In genomic region chr11:87247494-87247866, GRCm38 (mm10) we compare ENCODE assay signal across 18 mouse cellular contexts.
A peak's percentile ranks its signal among the peaks of the same experiment; 100 is the strongest.
DNase-seq lines count a peak whose midpoint lies in the region; ATAC-seq and TF ChIP-seq lines count a peak whose summit lies in the region.
"Had no signal": no experiment of that assay in that cellular context is flagged by ENCODE, and none has a peak within 500 bp of the region (broad histone marks: within the 10 kb centered on the region; RNA-seq: fewer than 3 reads in every experiment).

No protein-coding gene starts in this region.

- peak overlapping the region; percentile 39; the same call in 1 of the 2 replicates for H3K27ac ChIP-seq in forebrain, embryonic 12.5 days
- no peak overlapping the region for H3K27ac ChIP-seq in forebrain, embryonic 11.5 days (ENCODE audit: low read depth, low read length)
- H3K27ac ChIP-seq in kidney, embryonic 14.5 days (ENCODE audit: low read depth, low read length): peak overlapping the region; percentile 30; the same call in 1 of the 2 replicates
- no peak overlapping the region for H3K27ac ChIP-seq in kidney, embryonic 15.5 days
- H3K27ac ChIP-seq in heart, embryonic 13.5 days (replicated peaks): peak overlapping the region; percentile 95
- H3K27ac ChIP-seq: hindbrain, embryonic 14.5 days; midbrain, embryonic 12.5 days; neural tube, embryonic 15.5 days had no signal

- no peaks in the 10 kb centered on the region for H3K9me3 ChIP-seq in forebrain, embryonic 12.5 days
- H3K9me3 ChIP-seq in forebrain, embryonic 11.5 days (ENCODE audit: control insufficient read depth, low read length): no peaks in the 10 kb centered on the region
- no peaks in the 10 kb centered on the region for H3K9me3 ChIP-seq in kidney, embryonic 14.5 days (ENCODE audit: control insufficient read depth, low read length)
- H3K9me3 ChIP-seq in kidney, embryonic 15.5 days (replicated peaks): no peaks in the 10 kb centered on the region
- H3K9me3 ChIP-seq in heart, embryonic 13.5 days: no peaks in the 10 kb centered on the region
- H3K9me3 ChIP-seq: midbrain, embryonic 12.5 days; neural tube, embryonic 15.5 days had no signal

- H3K9ac ChIP-seq in forebrain, embryonic 12.5 days: no peak overlapping the region
- no peak overlapping the region for H3K9ac ChIP-seq in forebrain, embryonic 11.5 days (ENCODE audit: low read length)
- no peak overlapping the region for H3K9ac ChIP-seq in kidney, embryonic 14.5 days (ENCODE audit: low read depth, low read length)
- H3K9ac ChIP-seq in kidney, embryonic 15.5 days: no peak overlapping the region
- H3K9ac ChIP-seq in heart, embryonic 13.5 days: peak overlapping the region; percentile 73
- H3K9ac ChIP-seq: hindbrain, embryonic 14.5 days; liver, postnatal 0 days; midbrain, embryonic 12.5 days; neural tube, embryonic 15.5 days had no signal

- no peak overlapping the region for H3K4me2 ChIP-seq in forebrain, embryonic 12.5 days
- H3K4me2 ChIP-seq in forebrain, embryonic 11.5 days (ENCODE audit: low read depth, low read length, severe bottlenecking): no peak overlapping the region
- H3K4me2 ChIP-seq in kidney, embryonic 14.5 days (replicated peaks; ENCODE audit: low read depth, low read length): no peak overlapping the region
- H3K4me2 ChIP-seq in kidney, embryonic 15.5 days: no peak overlapping the region
- peak overlapping the region; percentile 63 for H3K4me2 ChIP-seq in heart, embryonic 13.5 days
- H3K4me2 ChIP-seq: hindbrain, embryonic 14.5 days; midbrain, embryonic 12.5 days; neural tube, embryonic 15.5 days had no signal

- H3K4me3 ChIP-seq in forebrain, embryonic 12.5 days (replicated peaks): no peak overlapping the region
- H3K4me3 ChIP-seq in forebrain, embryonic 11.5 days (ENCODE audit: low read depth, low read length): no peak overlapping the region
- no peak overlapping the region for H3K4me3 ChIP-seq in kidney, embryonic 14.5 days (ENCODE audit: low read length)
- H3K4me3 ChIP-seq in kidney, embryonic 15.5 days (replicated peaks): no peak overlapping the region
- H3K4me3 ChIP-seq in heart, embryonic 13.5 days: no peak overlapping the region
- H3K4me3 ChIP-seq: midbrain, embryonic 12.5 days; neural tube, embryonic 15.5 days had no signal

- no peak for TF ChIP-seq CTCF in brain, embryonic 14.5 days (IDR thresholded peaks at IDR 0.05; ENCODE audit: borderline replicate concordance, extremely low read depth, insufficient read depth, insufficient read length)

- DNase-seq in forebrain, embryonic 11.5 days (ENCODE audit: low spot score): no peak
- peak; percentile 43 for DNase-seq in brain, embryonic 14.5 days (ENCODE audit: low read depth)
- no peak for DNase-seq in ovary, postnatal 36 days (ENCODE audit: low spot score)
- DNase-seq: adrenal gland, postnatal 10 days; cerebellum, postnatal 25 days; gastrocnemius, postnatal 14 days; liver, postnatal 0 days; spleen, adult 18-20 months had no signal

- WGBS in forebrain, embryonic 12.5 days: 62% methylated on average over 5 of the region's 5 CpGs
- 76% methylated on average over 5 of the region's 5 CpGs for WGBS in forebrain, embryonic 11.5 days
- 75% methylated on average over 5 of the region's 5 CpGs for WGBS in kidney, embryonic 14.5 days
- 68% methylated on average over 5 of the region's 5 CpGs for WGBS in kidney, embryonic 15.5 days
- 35% methylated on average over 5 of the region's 5 CpGs for WGBS in heart, embryonic 13.5 days

- TF ChIP-seq POLR2A in brain, embryonic 14.5 days (IDR thresholded peaks at IDR 0.05; ENCODE audit: borderline replicate concordance, extremely low read depth, insufficient read depth, insufficient read length, poor library complexity, severe bottlenecking): no peak

- H3K4me1 ChIP-seq in forebrain, embryonic 12.5 days: peaks cover 20% of the 10 kb centered on the region
- no peaks in the 10 kb centered on the region for H3K4me1 ChIP-seq in forebrain, embryonic 11.5 days (replicated peaks; ENCODE audit: control insufficient read depth, insufficient read depth, low read length)
- peaks cover 9% of the 10 kb centered on the region; the same call in 1 of the 2 replicates for H3K4me1 ChIP-seq in kidney, embryonic 14.5 days (ENCODE audit: control insufficient read depth, insufficient read depth, low read length)
- H3K4me1 ChIP-seq in kidney, embryonic 15.5 days: peaks cover 12% of the 10 kb centered on the region
- peaks cover 51% of the 10 kb centered on the region for H3K4me1 ChIP-seq in heart, embryonic 13.5 days

- no peaks in the 10 kb centered on the region for H3K27me3 ChIP-seq in forebrain, embryonic 12.5 days
- no peaks in the 10 kb centered on the region for H3K27me3 ChIP-seq in forebrain, embryonic 11.5 days (ENCODE audit: control insufficient read depth, insufficient read depth, low read length)
- H3K27me3 ChIP-seq in kidney, embryonic 14.5 days (ENCODE audit: control insufficient read depth, insufficient read depth, low read length): no peaks in the 10 kb centered on the region
- no peaks in the 10 kb centered on the region for H3K27me3 ChIP-seq in kidney, embryonic 15.5 days
- H3K27me3 ChIP-seq in heart, embryonic 13.5 days (replicated peaks): no peaks in the 10 kb centered on the region
- H3K27me3 ChIP-seq: CH12.LX; midbrain, embryonic 12.5 days; neural tube, embryonic 15.5 days had no signal

- no peaks in the 10 kb centered on the region for H3K36me3 ChIP-seq in forebrain, embryonic 12.5 days (replicated peaks)
- no peaks in the 10 kb centered on the region for H3K36me3 ChIP-seq in forebrain, embryonic 11.5 days (ENCODE audit: control insufficient read depth, insufficient read depth, low read length)
- no peaks in the 10 kb centered on the region for H3K36me3 ChIP-seq in kidney, embryonic 14.5 days (ENCODE audit: control insufficient read depth, insufficient read depth, low read length)
- H3K36me3 ChIP-seq in kidney, embryonic 15.5 days: no peaks in the 10 kb centered on the region
- no peaks in the 10 kb centered on the region for H3K36me3 ChIP-seq in heart, embryonic 13.5 days

- ATAC-seq in forebrain, embryonic 12.5 days (ENCODE audit: low FRiP score): no peak
- ATAC-seq in forebrain, embryonic 11.5 days (replicated peaks; ENCODE audit: low FRiP score): no peak
- ATAC-seq in kidney, embryonic 14.5 days (ENCODE audit: low FRiP score, low TSS enrichment): no peak
- no peak for ATAC-seq in kidney, embryonic 15.5 days (replicated peaks; ENCODE audit: low FRiP score)
- ATAC-seq in heart, embryonic 13.5 days (ENCODE audit: extremely low read depth, insufficient number of reproducible peaks, low FRiP score, low TSS enrichment): no peak; the same call in 1 of the 2 replicates
- no peak for ATAC-seq in megakaryocyte progenitor cell, adult 5-6 weeks (replicated peaks; ENCODE audit: poor library complexity)
- ATAC-seq: intestine, postnatal 0 days; liver, postnatal 0 days had no signal

Comparison
In these comparisons a context has a peak if more than half of its experiments do, and no peak if none do; other contexts are left out.
1. H3K27ac ChIP-seq: peak in forebrain, embryonic 12.5 days (single experiment), kidney, embryonic 14.5 days (single experiment) and heart, embryonic 13.5 days (single experiment); none in forebrain, embryonic 11.5 days (single experiment) and kidney, embryonic 15.5 days (single experiment).